9 mouse cellular contexts compared by ENCODE assay signal in genomic region chr2:121296754-121297231, GRCm38 (mm10). TPM values are rescaled to one million over a fixed set of nuclear protein-coding genes. Genes with fewer than 3 reads are reported as not detected.
DNase-seq lines count a peak whose midpoint lies in the region; ATAC-seq and TF ChIP-seq lines count a peak whose summit lies in the region.
"Had no signal": no experiment of that assay in that cellular context is flagged by ENCODE, and none has a peak within 500 bp of the region (broad histone marks: within the 10 kb centered on the region; RNA-seq: fewer than 3 reads in every experiment).

No protein-coding gene starts in this region.

- 23% methylated on average over 6 of the region's 6 CpGs for WGBS in heart, postnatal 0 days
- 5% methylated on average over 6 of the region's 6 CpGs for WGBS in hindbrain, embryonic 10.5 days
- 8% methylated on average over 6 of the region's 6 CpGs for WGBS in midbrain, embryonic 15.5 days

- H3K36me3 ChIP-seq in heart, postnatal 0 days (replicated peaks; ENCODE audit: control insufficient read depth, insufficient read depth, low read length) = peaks cover 21% of the 10 kb centered on the region
- peaks cover 33% of the 10 kb centered on the region for H3K36me3 ChIP-seq in hindbrain, embryonic 10.5 days
- peaks cover 17% of the 10 kb centered on the region for H3K36me3 ChIP-seq in midbrain, embryonic 15.5 days (replicated peaks)

- peak overlapping the region; percentile 79 for H3K4me2 ChIP-seq in heart, postnatal 0 days (ENCODE audit: low read depth, low read length)
- H3K4me2 ChIP-seq in midbrain, embryonic 15.5 days = peak overlapping the region; percentile 93

- no peaks in the 10 kb centered on the region for H3K9me3 ChIP-seq in heart, postnatal 0 days (replicated peaks; ENCODE audit: control insufficient read depth, low read length)
- H3K9me3 ChIP-seq in hindbrain, embryonic 10.5 days = no peaks in the 10 kb centered on the region
- no peaks in the 10 kb centered on the region for H3K9me3 ChIP-seq in midbrain, embryonic 15.5 days

- H3K4me1 ChIP-seq in heart, postnatal 0 days (ENCODE audit: control insufficient read depth, insufficient read depth) = peaks cover 26% of the 10 kb centered on the region
- peaks cover 54% of the 10 kb centered on the region for H3K4me1 ChIP-seq in hindbrain, embryonic 10.5 days (replicated peaks)
- peaks cover 49% of the 10 kb centered on the region for H3K4me1 ChIP-seq in midbrain, embryonic 15.5 days

- DNase-seq in heart, postnatal 0 days (ENCODE audit: low spot score) = no peak
- no peak for DNase-seq in heart, postnatal 4 days
- DNase-seq in cerebellum, adult 9-11 months = peak; percentile 71
- peak; percentile 37 for DNase-seq in hindbrain, embryonic 10.5 days (ENCODE audit: low spot score)
- no peak for DNase-seq in right cerebral cortex, postnatal 25 days
- no peak for DNase-seq in urinary bladder, postnatal 14 days (ENCODE audit: low spot score)
- DNase-seq: lung, adult 18-20 months had no signal

- no peak for TF ChIP-seq CTCF in heart, postnatal 0 days (IDR thresholded peaks at IDR 0.05; ENCODE audit: low read depth)

- no peak overlapping the region for H3K9ac ChIP-seq in heart, postnatal 0 days (replicated peaks; ENCODE audit: low read depth, low read length)
- H3K9ac ChIP-seq in midbrain, embryonic 15.5 days = peak overlapping the region; percentile 56

- ATAC-seq in heart, postnatal 0 days (ENCODE audit: insufficient read depth, low read depth) = no peak
- no peak for ATAC-seq in midbrain, embryonic 15.5 days (replicated peaks)
- ATAC-seq in frontal cortex, adult (ENCODE audit: low TSS enrichment) = no peak

- TF ChIP-seq EP300 in heart, postnatal 0 days (IDR thresholded peaks at IDR 0.05; ENCODE audit: low read depth) = no peak

- H3K27ac ChIP-seq in heart, postnatal 0 days (ENCODE audit: low read depth) = no peak overlapping the region
- peak overlapping the region; percentile 88 for H3K27ac ChIP-seq in hindbrain, embryonic 10.5 days
- H3K27ac ChIP-seq in midbrain, embryonic 15.5 days = peak overlapping the region; percentile 83

- H3K4me3 ChIP-seq in heart, postnatal 0 days (ENCODE audit: low read depth, low read length) = peak overlapping the region; percentile 54
- H3K4me3 ChIP-seq in hindbrain, embryonic 10.5 days = peak overlapping the region; percentile 57
- peak overlapping the region; percentile 54 for H3K4me3 ChIP-seq in midbrain, embryonic 15.5 days

- H3K27me3 ChIP-seq in heart, postnatal 0 days (ENCODE audit: control insufficient read depth, insufficient read depth, low read length) = no peaks in the 10 kb centered on the region
- peaks cover 63% of the 10 kb centered on the region for H3K27me3 ChIP-seq in hindbrain, embryonic 10.5 days (ENCODE audit: insufficient read depth, poor library complexity, severe bottlenecking)
- no peaks in the 10 kb centered on the region for H3K27me3 ChIP-seq in midbrain, embryonic 15.5 days (replicated peaks)

RNA-seq across cellular contexts. Expression of gene Map1a, which starts 7.4 kb away (rescaled TPM):
- 14.5 and 24.9 TPM in 2 replicates for total RNA-seq in heart, postnatal 0 days (2014; rRNA removed; ENCODE audit: low replicate concordance)
- 3.7 and 4.8 TPM in 2 replicates for polyA plus RNA-seq in heart, postnatal 0 days (2015; fragmentation: Nextera tagmentation; extraction: Ambion mirVana)
- total RNA-seq in heart, postnatal 4 days (2021) = 10 to 100 TPM; 16.5 to 18.2 TPM
- polyA plus RNA-seq in hindbrain, embryonic 10.5 days (2016; fragmentation: Nextera tagmentation; extraction: Ambion mirVana) = 11.7 and 15.0 TPM in 2 replicates
- 22.5 and 27.1 TPM in 2 replicates for polyA plus RNA-seq in midbrain, embryonic 15.5 days (2015; fragmentation: Nextera tagmentation; extraction: Ambion mirVana)

RNA-seq across cellular contexts. Expression of gene Trp53bp1, which starts 25.6 kb away (rescaled TPM):
- total RNA-seq in heart, postnatal 0 days (2014; rRNA removed; ENCODE audit: low replicate concordance) = 74.4 and 79.6 TPM in 2 replicates
- polyA plus RNA-seq in heart, postnatal 0 days (2015; fragmentation: Nextera tagmentation; extraction: Ambion mirVana) = 18.5 and 20.3 TPM in 2 replicates
- 10 to 100 TPM; 66.8 to 67.9 TPM for total RNA-seq in heart, postnatal 4 days (2021)
- 121 and 123 TPM in 2 replicates for polyA plus RNA-seq in hindbrain, embryonic 10.5 days (2016; fragmentation: Nextera tagmentation; extraction: Ambion mirVana)
- 186 and 214 TPM in 2 replicates for polyA plus RNA-seq in midbrain, embryonic 15.5 days (2015; fragmentation: Nextera tagmentation; extraction: Ambion mirVana)

RNA-seq across cellular contexts. Expression of gene Ppip5k1, which starts 58.4 kb away (rescaled TPM):
- total RNA-seq in heart, postnatal 0 days (2014; rRNA removed; ENCODE audit: low replicate concordance) = 4.4 and 5.2 TPM in 2 replicates
- polyA plus RNA-seq in heart, postnatal 0 days (2015; fragmentation: Nextera tagmentation; extraction: Ambion mirVana) = 8.5 and 9.0 TPM in 2 replicates
- 10 to 100 TPM; 22.4 to 22.8 TPM for total RNA-seq in heart, postnatal 4 days (2021)
- polyA plus RNA-seq in hindbrain, embryonic 10.5 days (2016; fragmentation: Nextera tagmentation; extraction: Ambion mirVana) = 10.4 and 10.7 TPM in 2 replicates
- 20.6 and 21.6 TPM in 2 replicates for polyA plus RNA-seq in midbrain, embryonic 15.5 days (2015; fragmentation: Nextera tagmentation; extraction: Ambion mirVana)

Comparison
In these comparisons a context has a peak if more than half of its experiments do, and no peak if none do; other contexts are left out.
1. DNase-seq: peak in cerebellum, adult 9-11 months (single experiment) and hindbrain, embryonic 10.5 days (single experiment); none in heart, postnatal 0 days (single experiment), heart, postnatal 4 days (single experiment), right cerebral cortex, postnatal 25 days (single experiment) and urinary bladder, postnatal 14 days (single experiment).
2. Peak in every context shown above with its lines, with median percentiles within 50 percentile points of each other: H3K4me3 ChIP-seq.